Mouse (Mus musculus) hindbrain, embryonic 10.5 days (tissue): ENCODE measurements around the gene Zdhhc20. TPM values are rescaled to one million over a fixed set of nuclear protein-coding genes. Genes with fewer than 3 reads are reported as not detected.
"Not testable (repeated sequence)": the region's sequence is repeated elsewhere in the genome, so short reads cannot be mapped to it uniquely, and the experiment has no call there.

Experiments
- DNase-seq: peaks from one replicate; pipeline ENCODE4 v3.0.0-alpha.2; 2017; ENCODE audit warnings: low spot score
- H3K27ac ChIP-seq: fragments of 300-500 bp; sonication (generic); 2 replicates; pipeline ENCODE4 v1.5.1; 2016; ENCODE audit warnings: mild to moderate bottlenecking, moderate library complexity
- H3K27me3 ChIP-seq: fragments of 300-500 bp; sonication (generic); 2 replicates; pipeline ENCODE4 v1.6.1; 2016; ENCODE audit warnings: mild to moderate bottlenecking; ENCODE audit not compliant: poor library complexity, insufficient read depth, severe bottlenecking
- H3K36me3 ChIP-seq: fragments of 300-500 bp; sonication (generic); 2 replicates; pipeline ENCODE4 v1.6.1; 2016; ENCODE audit warnings: mild to moderate bottlenecking, moderate library complexity
- H3K4me1 ChIP-seq: fragments of 300-500 bp; sonication (generic); replicated peaks from 2 replicates; pipeline ENCODE4 v1.6.1; 2016; ENCODE audit warnings: mild to moderate bottlenecking
- H3K4me3 ChIP-seq: fragments of 300-500 bp; sonication (generic); 2 replicates; pipeline ENCODE4 v1.5.1; 2016; ENCODE audit warnings: mild to moderate bottlenecking, moderate library complexity
- H3K9me3 ChIP-seq: fragments of 300-500 bp; sonication (generic); 2 replicates; pipeline ENCODE4 v1.6.1; 2016; ENCODE audit warnings: mild to moderate bottlenecking, moderate library complexity
- WGBS: fragments of 180-500 bp; shearing (Covaris S2); methylation state at CpG from one replicate; pipeline ENCODE4 v1.1.7; 2016; 5-methylcytosine and 5-hydroxymethylcytosine counted together
- polyA plus RNA-seq: library from polyadenylated mRNA; unstranded; fragments of >200 nt; fragmentation: Nextera tagmentation; extraction: Ambion mirVana; gene quantifications from 2 replicates; pipeline ENCODE4 v1.2.1, GENCODE M21; 2016

The Zdhhc20 gene
- polyA plus RNA-seq, 1 experiment from 2014 or later, result 43.9 TPM

- Histone ChIP-seq H3K9me3 (no peaks in the 10 kb centered on the region), H3K36me3 (peaks cover 19% of the 10 kb centered on the region), H3K27me3 (no peaks in the 10 kb centered on the region), H3K4me1 (peaks cover 6% of the 10 kb centered on the region; the same call in 1 of the 2 replicates), H3K27ac (no peak overlapping the region), H3K4me3 (no peak overlapping the region)
- 76% methylated on average over 4 of the region's 4 CpGs for WGBS
- DNase-seq, result no peak
These were observed 21.2 kb upstream of the Zdhhc20 start for GRCm38 (mm10) chr14:57911316-57911715.

GRCm38 (mm10) chr14:57910501-57911068, 20.5 kb upstream of the Zdhhc20 start:
- peak overlapping the region; percentile 80 for H3K27ac ChIP-seq
- 21% methylated on average over 26 of the region's 26 CpGs for WGBS
- peak; percentile 86 for DNase-seq
- no peaks in the 10 kb centered on the region for H3K9me3 ChIP-seq
- no peaks in the 10 kb centered on the region for H3K27me3 ChIP-seq
- peaks cover 6% of the 10 kb centered on the region; the same call in 1 of the 2 replicates for H3K4me1 ChIP-seq
- peaks cover 13% of the 10 kb centered on the region for H3K36me3 ChIP-seq
- peak overlapping the region; percentile 42 for H3K4me3 ChIP-seq

GRCm38 (mm10) chr14:57909297-57909696, 19.2 kb upstream of the Zdhhc20 start:
- Histone ChIP-seq H3K9me3 (no peaks in the 10 kb centered on the region), H3K4me3 (no peak overlapping the region), H3K27ac (no peak overlapping the region), H3K36me3 (no peaks in the 10 kb centered on the region), H3K4me1 (peaks cover 6% of the 10 kb centered on the region; the same call in 1 of the 2 replicates), H3K27me3 (no peaks in the 10 kb centered on the region)
- DNase-seq, result no peak
- 84% methylated on average over 5 of the region's 5 CpGs for WGBS

- H3K4me1 ChIP-seq, result peaks cover 6% of the 10 kb centered on the region; the same call in 1 of the 2 replicates
- no peaks in the 10 kb centered on the region for H3K9me3 ChIP-seq
- H3K4me3 ChIP-seq, result no peak overlapping the region
- DNase-seq, result no peak
- no peaks in the 10 kb centered on the region for H3K36me3 ChIP-seq
- 76% methylated on average over 2 of the region's 2 CpGs for WGBS
- no peak overlapping the region for H3K27ac ChIP-seq
- no peaks in the 10 kb centered on the region for H3K27me3 ChIP-seq
These were observed 18.4 kb upstream of the Zdhhc20 start for GRCm38 (mm10) chr14:57908431-57908830.

- no peak for DNase-seq
- WGBS, result 78% methylated on average over 1 of the region's 1 CpGs
- Histone ChIP-seq H3K9me3 (no peaks in the 10 kb centered on the region), H3K4me3 (no peak overlapping the region), H3K27me3 (no peaks in the 10 kb centered on the region), H3K27ac (no peak overlapping the region), H3K36me3 (no peaks in the 10 kb centered on the region), H3K4me1 (no peaks in the 10 kb centered on the region)
These were observed 11.9 kb upstream of the Zdhhc20 start for GRCm38 (mm10) chr14:57901998-57902397.

GRCm38 (mm10) chr14:57896882-57897281, 6.8 kb upstream of the Zdhhc20 start:
- Histone ChIP-seq H3K27me3 (no peaks in the 10 kb centered on the region), H3K36me3 (no peaks in the 10 kb centered on the region), H3K4me1 (peaks cover 4% of the 10 kb centered on the region; the same call in 1 of the 2 replicates), H3K27ac (no peak overlapping the region), H3K4me3 (no peak overlapping the region), H3K9me3 (no peaks in the 10 kb centered on the region)
- WGBS, result 94% methylated on average over 12 of the region's 12 CpGs
- no peak for DNase-seq

GRCm38 (mm10) chr14:57896088-57896871, 6.2 kb upstream of the Zdhhc20 start:
- 63% methylated on average over 8 of the region's 8 CpGs for WGBS
- not testable (repeated sequence) for H3K27me3 ChIP-seq, H3K9me3 ChIP-seq, H3K4me1 ChIP-seq, H3K27ac ChIP-seq, H3K4me3 ChIP-seq, DNase-seq, H3K36me3 ChIP-seq

GRCm38 (mm10) chr14:57894346-57894745, 4.3 kb upstream of the Zdhhc20 start:
- H3K27ac ChIP-seq, result no peak overlapping the region
- H3K4me1 ChIP-seq, result peaks cover 7% of the 10 kb centered on the region
- WGBS, result 85% methylated on average over 2 of the region's 2 CpGs
- no peaks in the 10 kb centered on the region for H3K27me3 ChIP-seq
- no peaks in the 10 kb centered on the region for H3K36me3 ChIP-seq
- no peaks in the 10 kb centered on the region for H3K9me3 ChIP-seq
- H3K4me3 ChIP-seq, result no peak overlapping the region
- DNase-seq, result no peak

GRCm38 (mm10) chr14:57892961-57893360, 2.9 kb upstream of the Zdhhc20 start:
- WGBS, result 100% methylated on average over 1 of the region's 1 CpGs
- no peaks in the 10 kb centered on the region for H3K36me3 ChIP-seq
- no peaks in the 10 kb centered on the region for H3K27me3 ChIP-seq
- H3K4me3 ChIP-seq, result no peak overlapping the region
- no peak for DNase-seq
- no peak overlapping the region for H3K27ac ChIP-seq
- H3K9me3 ChIP-seq, result no peaks in the 10 kb centered on the region
- peaks cover 17% of the 10 kb centered on the region for H3K4me1 ChIP-seq

- WGBS, result under 1% methylated on average over 37 of the region's 37 CpGs
- Histone ChIP-seq H3K36me3 (peaks cover 9% of the 10 kb centered on the region; the same call in 1 of the 2 replicates), H3K4me1 (peaks cover 14% of the 10 kb centered on the region; the same call in 1 of the 2 replicates), H3K27ac (peak overlapping the region; percentile 97), H3K4me3 (peak overlapping the region; percentile 98), H3K9me3 (no peaks in the 10 kb centered on the region), H3K27me3 (no peaks in the 10 kb centered on the region)
- DNase-seq, result peak; percentile 55
These were observed 500 bp downstream of the Zdhhc20 start for GRCm38 (mm10) chr14:57889541-57890010.

GRCm38 (mm10) chr14:57887171-57887570, 2.9 kb downstream of the Zdhhc20 start:
- H3K4me1 ChIP-seq, result peaks cover 17% of the 10 kb centered on the region; the same call in 1 of the 2 replicates
- H3K27me3 ChIP-seq, result no peaks in the 10 kb centered on the region
- no peaks in the 10 kb centered on the region for H3K9me3 ChIP-seq
- 89% methylated on average over 8 of the region's 8 CpGs for WGBS
- H3K36me3 ChIP-seq, result peaks cover 11% of the 10 kb centered on the region; the same call in 1 of the 2 replicates
- no peak overlapping the region for H3K4me3 ChIP-seq
- DNase-seq, result no peak
- no peak overlapping the region for H3K27ac ChIP-seq

- no peak overlapping the region for H3K27ac ChIP-seq
- peaks cover 22% of the 10 kb centered on the region for H3K4me1 ChIP-seq
- peaks cover 11% of the 10 kb centered on the region; the same call in 1 of the 2 replicates for H3K36me3 ChIP-seq
- no peak overlapping the region for H3K4me3 ChIP-seq
- DNase-seq, result no peak
- no peaks in the 10 kb centered on the region for H3K9me3 ChIP-seq
- no peaks in the 10 kb centered on the region for H3K27me3 ChIP-seq
- 89% methylated on average over 2 of the region's 2 CpGs for WGBS
These were observed 4.0 kb downstream of the Zdhhc20 start for GRCm38 (mm10) chr14:57886032-57886431.

- peaks cover 11% of the 10 kb centered on the region; the same call in 1 of the 2 replicates for H3K36me3 ChIP-seq
- 94% methylated on average over 3 of the region's 3 CpGs for WGBS
- no peaks in the 10 kb centered on the region for H3K27me3 ChIP-seq
- H3K27ac ChIP-seq, result no peak overlapping the region
- no peaks in the 10 kb centered on the region for H3K9me3 ChIP-seq
- no peak for DNase-seq
- no peak overlapping the region for H3K4me3 ChIP-seq
- H3K4me1 ChIP-seq, result peaks cover 13% of the 10 kb centered on the region
These were observed 6.7 kb downstream of the Zdhhc20 start for GRCm38 (mm10) chr14:57883341-57883740.
